Mouse (Mus musculus): Measurements from ENCODE around the gene Etl4.

Gene Etl4

GRCm38 (mm10) chr2:19909171-19909899 is at the start of gene Etl4:
Gene Etl4, plus strand, starts transcription at chr2:19909780.
- Histone ChIP-seq H3K27me3 (ENCODE audit: control insufficient read depth, insufficient read depth, low read length, poor library complexity, severe bottlenecking) (no peaks in the 10 kb centered on the region), H3K36me3 (ENCODE audit: control insufficient read depth, insufficient read depth, low read length, poor library complexity, severe bottlenecking) (no peaks in the 10 kb centered on the region)
- DNase-seq (ENCODE audit: low read depth, low spot score) = no peak

DNA sequence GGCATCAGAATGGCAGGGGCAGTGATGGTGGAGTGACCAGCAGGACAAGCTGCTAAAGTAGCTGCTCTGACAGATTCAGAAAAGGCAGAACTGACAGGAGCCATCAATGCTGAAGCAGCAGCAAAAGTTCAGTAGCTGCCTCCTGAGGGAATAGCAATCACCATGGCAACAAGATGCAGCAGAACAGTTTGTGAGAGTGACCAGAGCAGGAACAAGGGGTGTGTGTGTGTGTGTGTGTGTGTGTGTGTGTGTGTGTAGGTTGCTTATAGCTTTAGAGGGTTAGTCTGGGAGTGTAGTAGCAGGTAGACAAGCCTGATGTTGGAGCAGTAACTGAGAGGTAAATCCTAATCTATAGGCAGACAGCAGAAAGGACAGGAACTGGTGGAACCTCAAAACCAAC is 40.4 kb upstream of the Etl4 start:
- DNase-seq (ENCODE audit: low read depth, low spot score) = no peak
- no peaks in the 10 kb centered on the region for H3K36me3 ChIP-seq (ENCODE audit: control insufficient read depth, insufficient read depth, low read length, poor library complexity, severe bottlenecking)
- no peaks in the 10 kb centered on the region for H3K27me3 ChIP-seq (ENCODE audit: control insufficient read depth, insufficient read depth, low read length, poor library complexity, severe bottlenecking)

DNA sequence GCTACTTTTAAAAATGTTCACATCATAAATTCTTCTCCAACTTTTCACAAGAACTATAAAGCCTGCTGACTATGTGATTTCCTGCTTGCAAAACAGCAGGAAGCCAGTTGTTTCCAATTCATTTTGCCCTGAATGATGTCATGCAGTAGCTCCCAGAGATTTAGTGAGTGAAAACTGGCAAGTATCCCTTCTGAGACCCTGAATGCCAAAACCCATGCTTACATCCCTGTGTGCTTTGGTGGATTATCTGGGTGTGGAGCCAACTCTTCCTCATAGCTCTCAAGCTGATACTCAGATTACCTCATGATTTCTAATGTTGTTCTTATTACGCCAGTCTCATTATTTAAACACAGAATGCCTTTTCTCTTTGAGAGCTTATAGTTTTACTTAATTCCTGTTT is 37.7 kb upstream of the Etl4 start:
- H3K36me3 ChIP-seq (ENCODE audit: control insufficient read depth, insufficient read depth, low read length, poor library complexity, severe bottlenecking) = no peaks in the 10 kb centered on the region
- no peak for DNase-seq (ENCODE audit: low read depth, low spot score)
- H3K27me3 ChIP-seq (ENCODE audit: control insufficient read depth, insufficient read depth, low read length, poor library complexity, severe bottlenecking) = no peaks in the 10 kb centered on the region

DNA sequence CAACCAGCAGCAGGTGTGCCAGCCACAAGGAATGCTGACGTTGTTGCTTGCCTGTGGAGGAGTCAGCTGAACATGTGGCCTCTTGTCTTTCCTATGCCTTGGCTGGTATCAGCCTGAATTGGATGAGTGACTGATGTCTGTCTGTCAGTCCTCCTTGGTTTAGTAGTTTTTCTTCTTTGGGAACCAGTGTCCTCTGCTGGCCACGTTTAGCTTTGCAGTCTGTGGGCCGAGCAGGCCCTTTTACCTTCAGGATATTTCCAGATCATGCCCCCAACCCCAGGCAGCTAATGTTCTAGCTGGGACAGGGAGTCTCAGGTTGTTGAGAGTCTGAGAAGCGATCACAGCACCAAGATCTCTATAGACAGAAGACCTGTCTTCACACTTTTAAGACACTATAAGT is 18.7 kb upstream of the Etl4 start:
- peak; percentile 3 for DNase-seq (ENCODE audit: low read depth, low spot score)
- Histone ChIP-seq H3K36me3 (ENCODE audit: control insufficient read depth, insufficient read depth, low read length, poor library complexity, severe bottlenecking) (no peaks in the 10 kb centered on the region), H3K27me3 (ENCODE audit: control insufficient read depth, insufficient read depth, low read length, poor library complexity, severe bottlenecking) (no peaks in the 10 kb centered on the region)

DNA sequence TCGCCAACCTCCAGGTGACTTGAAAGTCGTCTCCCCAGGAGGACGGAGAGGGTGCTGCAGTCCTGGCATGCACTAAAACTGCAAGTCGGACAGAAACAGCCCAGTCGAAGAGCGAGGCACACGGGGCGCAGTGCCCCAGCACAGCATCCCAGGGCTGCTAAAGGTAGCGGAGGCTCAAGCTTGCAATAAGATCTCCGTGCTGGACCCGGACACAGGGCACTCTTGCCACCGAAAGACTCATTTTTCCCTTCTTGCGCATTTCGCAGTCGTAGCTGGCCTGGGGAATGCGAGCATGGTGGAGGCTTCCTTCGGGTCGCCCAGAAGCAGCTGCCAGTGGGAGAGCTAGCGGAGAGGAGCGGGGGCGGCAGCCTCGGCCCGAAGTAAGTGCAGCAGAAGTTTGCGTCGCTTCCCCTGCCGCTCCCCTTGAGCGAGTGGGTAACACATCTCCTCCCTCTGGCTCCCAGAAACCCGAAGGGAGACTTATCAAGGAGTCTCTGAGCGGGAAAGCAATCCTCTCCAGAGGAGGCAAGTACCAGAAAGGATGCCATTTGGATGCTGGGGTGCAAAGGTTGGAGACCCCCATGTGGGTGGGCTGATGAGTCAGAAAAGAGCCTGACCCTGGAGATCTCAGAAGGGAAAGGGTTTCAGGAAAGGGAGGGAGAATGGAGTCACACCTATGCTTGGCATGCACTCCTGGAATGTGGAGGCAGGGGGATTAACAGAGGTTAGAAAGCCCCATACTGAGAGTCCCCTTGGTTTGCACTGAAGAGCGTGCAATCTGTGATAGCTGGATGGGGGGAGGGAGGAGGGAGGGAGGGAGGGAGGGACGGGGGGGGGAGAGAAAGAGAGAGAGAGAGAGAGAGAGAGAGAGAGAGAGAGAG is 560 bp downstream of the Etl4 start:
- no peaks in the 10 kb centered on the region for H3K27me3 ChIP-seq (ENCODE audit: control insufficient read depth, insufficient read depth, low read length, poor library complexity, severe bottlenecking)
- DNase-seq (ENCODE audit: low read depth, low spot score) = no peak
- no peaks in the 10 kb centered on the region for H3K36me3 ChIP-seq (ENCODE audit: control insufficient read depth, insufficient read depth, low read length, poor library complexity, severe bottlenecking)

- Histone ChIP-seq H3K36me3 (ENCODE audit: control insufficient read depth, insufficient read depth, low read length, poor library complexity, severe bottlenecking) (no peaks in the 10 kb centered on the region), H3K27me3 (ENCODE audit: control insufficient read depth, insufficient read depth, low read length, poor library complexity, severe bottlenecking) (no peaks in the 10 kb centered on the region)
- DNase-seq (ENCODE audit: low read depth, low spot score) = no peak
Observed at GRCm38 (mm10) chr2:19910781-19911175, 1.2 kb downstream of the Etl4 start.

DNA sequence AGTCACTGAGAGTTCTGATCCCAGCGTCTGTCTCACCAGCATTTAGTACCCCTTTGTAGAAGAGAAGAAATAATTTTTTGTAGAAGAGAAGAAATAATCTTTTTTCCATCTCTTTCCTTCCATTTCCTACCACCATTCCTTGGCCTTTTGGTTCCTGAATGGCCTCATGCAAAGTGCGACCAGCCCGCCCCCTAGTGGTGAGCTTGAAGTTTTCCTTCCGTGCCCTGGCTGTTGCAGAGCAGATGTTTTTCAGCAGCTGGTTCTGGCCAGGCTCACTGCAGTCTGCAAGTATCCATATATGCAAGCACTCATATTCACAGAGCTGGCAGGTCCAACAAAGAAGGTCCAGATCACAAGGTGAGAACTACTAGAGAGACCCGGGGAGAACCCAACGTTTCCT is 9.6 kb downstream of the Etl4 start:
- peak; percentile 55 for DNase-seq (ENCODE audit: low read depth, low spot score)
- no peaks in the 10 kb centered on the region for H3K36me3 ChIP-seq (ENCODE audit: control insufficient read depth, insufficient read depth, low read length, poor library complexity, severe bottlenecking)
- no peaks in the 10 kb centered on the region for H3K27me3 ChIP-seq (ENCODE audit: control insufficient read depth, insufficient read depth, low read length, poor library complexity, severe bottlenecking)

DNA sequence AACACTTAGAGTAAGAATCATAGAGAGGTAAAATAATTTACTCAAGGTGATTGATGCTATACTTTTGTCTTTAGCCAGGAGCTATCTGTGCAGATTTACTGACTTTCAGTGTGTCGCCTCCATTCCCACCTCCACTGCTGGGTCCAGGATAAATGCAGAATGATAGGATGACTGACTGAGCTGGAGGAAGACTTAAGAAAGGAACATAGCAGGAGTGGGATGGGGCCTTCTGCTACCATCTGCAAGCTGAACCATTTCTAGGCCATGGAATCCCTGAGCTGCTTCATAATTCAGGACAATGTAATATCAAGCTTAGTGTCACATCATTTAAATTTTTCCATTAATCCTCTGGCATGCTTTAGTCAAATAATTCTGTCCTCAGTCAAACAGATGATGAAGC is 20.4 kb downstream of the Etl4 start:
- DNase-seq (ENCODE audit: low read depth, low spot score) = no peak
- Histone ChIP-seq H3K27me3 (ENCODE audit: control insufficient read depth, insufficient read depth, low read length, poor library complexity, severe bottlenecking) (no peaks in the 10 kb centered on the region), H3K36me3 (ENCODE audit: control insufficient read depth, insufficient read depth, low read length, poor library complexity, severe bottlenecking) (no peaks in the 10 kb centered on the region)

GRCm38 (mm10) chr2:19933836-19934235 is 24.3 kb downstream of the Etl4 start:
- Histone ChIP-seq H3K36me3 (ENCODE audit: control insufficient read depth, insufficient read depth, low read length, poor library complexity, severe bottlenecking) (no peaks in the 10 kb centered on the region), H3K27me3 (ENCODE audit: control insufficient read depth, insufficient read depth, low read length, poor library complexity, severe bottlenecking) (no peaks in the 10 kb centered on the region)
- DNase-seq (ENCODE audit: low read depth, low spot score) = no peak

GRCm38 (mm10) chr2:19945205-19945604 is 35.6 kb downstream of the Etl4 start:
- DNase-seq (ENCODE audit: low read depth, low spot score) = no peak
- Histone ChIP-seq H3K36me3 (ENCODE audit: control insufficient read depth, insufficient read depth, low read length, poor library complexity, severe bottlenecking) (no peaks in the 10 kb centered on the region), H3K27me3 (ENCODE audit: control insufficient read depth, insufficient read depth, low read length, poor library complexity, severe bottlenecking) (no peaks in the 10 kb centered on the region)

- Histone ChIP-seq H3K27me3 (ENCODE audit: control insufficient read depth, insufficient read depth, low read length, poor library complexity, severe bottlenecking) (no peaks in the 10 kb centered on the region), H3K36me3 (ENCODE audit: control insufficient read depth, insufficient read depth, low read length, poor library complexity, severe bottlenecking) (no peaks in the 10 kb centered on the region)
- no peak for DNase-seq (ENCODE audit: low read depth, low spot score)
Observed at GRCm38 (mm10) chr2:19953028-19953427, 43.4 kb downstream of the Etl4 start.

DNA sequence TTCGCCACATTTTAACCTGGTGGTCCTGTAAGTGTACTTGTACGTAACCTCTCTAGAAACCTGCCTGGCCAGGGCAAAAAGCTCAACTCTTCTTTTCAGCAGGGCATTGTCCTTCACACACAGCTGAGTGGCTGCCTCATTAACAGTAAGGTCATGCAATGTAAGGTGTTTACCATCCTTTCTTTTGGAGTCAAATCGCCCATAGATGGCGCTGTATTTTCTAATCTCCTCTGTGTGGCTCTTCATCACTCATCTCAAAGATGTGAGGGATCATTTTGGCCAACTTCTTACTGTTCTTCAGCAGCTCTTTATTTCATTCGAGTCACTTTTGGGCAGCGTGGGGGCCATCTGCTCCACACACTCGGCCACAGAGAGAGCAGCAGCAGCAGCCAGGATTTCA is 56.9 kb downstream of the Etl4 start:
- no peak for DNase-seq (ENCODE audit: low read depth, low spot score)
- Histone ChIP-seq H3K36me3 (ENCODE audit: control insufficient read depth, insufficient read depth, low read length, poor library complexity, severe bottlenecking) (no peaks in the 10 kb centered on the region), H3K27me3 (ENCODE audit: control insufficient read depth, insufficient read depth, low read length, poor library complexity, severe bottlenecking) (no peaks in the 10 kb centered on the region)

- Histone ChIP-seq H3K36me3 (ENCODE audit: control insufficient read depth, insufficient read depth, low read length, poor library complexity, severe bottlenecking) (no peaks in the 10 kb centered on the region), H3K27me3 (ENCODE audit: control insufficient read depth, insufficient read depth, low read length, poor library complexity, severe bottlenecking) (no peaks in the 10 kb centered on the region)
- DNase-seq (ENCODE audit: low read depth, low spot score) = no peak
Observed at GRCm38 (mm10) chr2:20037671-20038070, 128.1 kb downstream of the Etl4 start.

DNA sequence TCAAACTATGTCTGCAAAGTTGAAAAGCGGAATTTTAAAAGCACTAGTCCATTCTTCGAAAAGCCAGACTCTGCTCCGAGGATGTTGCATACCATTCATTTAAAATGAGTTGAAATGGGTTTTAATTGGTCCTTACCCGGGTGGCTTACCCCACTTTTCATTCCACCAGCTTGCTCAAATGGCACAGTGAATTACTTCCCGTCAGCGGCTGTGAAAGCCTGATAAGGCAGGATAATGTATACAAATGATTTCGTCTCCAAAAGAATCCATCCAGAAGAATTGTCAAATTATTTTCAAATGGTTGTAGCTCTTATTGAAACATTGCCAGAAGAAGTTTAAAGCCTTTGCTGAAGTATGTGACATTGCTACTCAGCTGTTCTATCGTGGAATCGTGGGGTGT is 162.8 kb downstream of the Etl4 start:
- no peak for DNase-seq (ENCODE audit: low read depth, low spot score)
- no peaks in the 10 kb centered on the region for H3K36me3 ChIP-seq (ENCODE audit: control insufficient read depth, insufficient read depth, low read length, poor library complexity, severe bottlenecking)
- no peaks in the 10 kb centered on the region for H3K27me3 ChIP-seq (ENCODE audit: control insufficient read depth, insufficient read depth, low read length, poor library complexity, severe bottlenecking)

- Histone ChIP-seq H3K27me3 (ENCODE audit: control insufficient read depth, insufficient read depth, low read length, poor library complexity, severe bottlenecking) (no peaks in the 10 kb centered on the region), H3K36me3 (ENCODE audit: control insufficient read depth, insufficient read depth, low read length, poor library complexity, severe bottlenecking) (no peaks in the 10 kb centered on the region)
Observed at GRCm38 (mm10) chr2:20076118-20076796, 166.7 kb downstream of the Etl4 start.

More at GRCm38 (mm10) chr2:20076118-20076796, 166.7 kb downstream of the Etl4 start:
- no peak for DNase-seq (ENCODE audit: low read depth, low spot score)

Measured in splenic B cell, adult 2 months (primary cell).